Mouse (Mus musculus): ENCODE measurements at regions not wholly inside any gene's neighbourhood (a gene's known extent, or its start where the extent isn't known, plus 50 kb on each side); places are given as distances from the start of the nearest gene placed in this dataset.
A peak's percentile ranks its signal among the peaks of the same experiment; 100 is the strongest.

- H3K36me3 ChIP-seq = no peaks in the 10 kb centered on the region
These were observed 112.5 kb upstream of the Irf2bp2 start for GRCm38 (mm10) chr8:126706247-126706646.

GRCm38 (mm10) chr8:126705391-126705790 is 111.6 kb upstream of the Irf2bp2 start:
- ATAC-seq (ENCODE audit: insufficient number of reproducible peaks, low FRiP score, low TSS enrichment, low read depth) = no peak
- no peak overlapping the region for H3K4me3 ChIP-seq
- no peaks in the 10 kb centered on the region for H3K9me3 ChIP-seq
- H3K27me3 ChIP-seq = no peaks in the 10 kb centered on the region
- H3K36me3 ChIP-seq = no peaks in the 10 kb centered on the region
- no peak overlapping the region for H3K9ac ChIP-seq
- H3K4me2 ChIP-seq = no peak overlapping the region
- 78% methylated on average over 2 of the region's 2 CpGs for WGBS
- H3K27ac ChIP-seq = no peak overlapping the region
- H3K4me1 ChIP-seq = peaks cover 8% of the 10 kb centered on the region; the same call in 1 of the 2 replicates

More at GRCm38 (mm10) chr8:126706247-126706646, 112.5 kb upstream of the Irf2bp2 start:
- 89% methylated on average over 8 of the region's 8 CpGs for WGBS
- Histone ChIP-seq H3K4me3 (no peak overlapping the region), H3K9me3 (no peaks in the 10 kb centered on the region), H3K27me3 (no peaks in the 10 kb centered on the region), H3K4me1 (peaks cover 8% of the 10 kb centered on the region; the same call in 1 of the 2 replicates), H3K9ac (no peak overlapping the region), H3K4me2 (no peak overlapping the region), H3K27ac (no peak overlapping the region)
- no peak for ATAC-seq (ENCODE audit: insufficient number of reproducible peaks, low FRiP score, low TSS enrichment, low read depth)

GRCm38 (mm10) chr8:126704706-126705105 is 110.9 kb upstream of the Irf2bp2 start:
- ATAC-seq (ENCODE audit: insufficient number of reproducible peaks, low FRiP score, low TSS enrichment, low read depth) = no peak
- Histone ChIP-seq H3K27ac (no peak overlapping the region), H3K4me3 (no peak overlapping the region), H3K9me3 (no peaks in the 10 kb centered on the region), H3K4me2 (no peak overlapping the region), H3K27me3 (no peaks in the 10 kb centered on the region), H3K9ac (no peak overlapping the region), H3K36me3 (no peaks in the 10 kb centered on the region), H3K4me1 (peaks cover 13% of the 10 kb centered on the region)
- WGBS = 86% methylated on average over 8 of the region's 8 CpGs

GRCm38 (mm10) chr8:126703546-126703945 is 109.8 kb upstream of the Irf2bp2 start:
- Histone ChIP-seq H3K27ac (no peak overlapping the region), H3K27me3 (no peaks in the 10 kb centered on the region), H3K9me3 (no peaks in the 10 kb centered on the region), H3K4me2 (no peak overlapping the region), H3K36me3 (no peaks in the 10 kb centered on the region), H3K4me1 (peaks cover 19% of the 10 kb centered on the region), H3K4me3 (no peak overlapping the region), H3K9ac (no peak overlapping the region)
- WGBS = 89% methylated on average over 5 of the region's 5 CpGs
- no peak for ATAC-seq (ENCODE audit: insufficient number of reproducible peaks, low FRiP score, low TSS enrichment, low read depth)

- H3K36me3 ChIP-seq = no peaks in the 10 kb centered on the region
- no peaks in the 10 kb centered on the region for H3K9me3 ChIP-seq
- H3K4me3 ChIP-seq = no peak overlapping the region
- H3K9ac ChIP-seq = no peak overlapping the region
- peaks cover 21% of the 10 kb centered on the region for H3K4me1 ChIP-seq
- no peaks in the 10 kb centered on the region for H3K27me3 ChIP-seq
- WGBS = 86% methylated on average over 6 of the region's 6 CpGs
- no peak overlapping the region for H3K4me2 ChIP-seq
- ATAC-seq (ENCODE audit: insufficient number of reproducible peaks, low FRiP score, low TSS enrichment, low read depth) = no peak
- H3K27ac ChIP-seq = no peak overlapping the region
These were observed 108.5 kb upstream of the Irf2bp2 start for GRCm38 (mm10) chr8:126702294-126702693.

- no peaks in the 10 kb centered on the region for H3K9me3 ChIP-seq
- no peak for ATAC-seq (ENCODE audit: insufficient number of reproducible peaks, low FRiP score, low TSS enrichment, low read depth)
- H3K36me3 ChIP-seq = no peaks in the 10 kb centered on the region
- no peak overlapping the region for H3K4me2 ChIP-seq
- H3K9ac ChIP-seq = no peak overlapping the region
- WGBS = 8% methylated on average over 6 of the region's 6 CpGs
- no peaks in the 10 kb centered on the region for H3K27me3 ChIP-seq
- peak overlapping the region; percentile 83 for H3K27ac ChIP-seq
- H3K4me1 ChIP-seq = peaks cover 31% of the 10 kb centered on the region
- no peak overlapping the region for H3K4me3 ChIP-seq
These were observed 105.6 kb upstream of the Irf2bp2 start for GRCm38 (mm10) chr8:126699389-126699775.

GRCm38 (mm10) chr8:126698601-126699388 is 105.0 kb upstream of the Irf2bp2 start:
- 24% methylated on average over 7 of the region's 7 CpGs for WGBS
- H3K4me1 ChIP-seq = peaks cover 32% of the 10 kb centered on the region
- peak overlapping the region; percentile 83 for H3K27ac ChIP-seq
- no peak overlapping the region for H3K9ac ChIP-seq
- no peak overlapping the region for H3K4me3 ChIP-seq
- H3K4me2 ChIP-seq = no peak overlapping the region
- ATAC-seq (ENCODE audit: insufficient number of reproducible peaks, low FRiP score, low TSS enrichment, low read depth) = no peak; the same call in 1 of the 2 replicates
- no peaks in the 10 kb centered on the region for H3K9me3 ChIP-seq
- no peaks in the 10 kb centered on the region for H3K36me3 ChIP-seq
- no peaks in the 10 kb centered on the region for H3K27me3 ChIP-seq

- ATAC-seq (ENCODE audit: insufficient number of reproducible peaks, low FRiP score, low TSS enrichment, low read depth) = no peak
- peaks cover 44% of the 10 kb centered on the region for H3K4me1 ChIP-seq
- no peaks in the 10 kb centered on the region for H3K27me3 ChIP-seq
- no peak overlapping the region for H3K4me2 ChIP-seq
- H3K4me3 ChIP-seq = no peak overlapping the region
- H3K27ac ChIP-seq = no peak overlapping the region
- no peaks in the 10 kb centered on the region for H3K36me3 ChIP-seq
- H3K9me3 ChIP-seq = no peaks in the 10 kb centered on the region
- 68% methylated on average over 7 of the region's 7 CpGs for WGBS
- no peak overlapping the region for H3K9ac ChIP-seq
These were observed 102.7 kb upstream of the Irf2bp2 start for GRCm38 (mm10) chr8:126696346-126697010.

- Histone ChIP-seq H3K4me2 (no peak overlapping the region), H3K9me3 (no peaks in the 10 kb centered on the region), H3K9ac (no peak overlapping the region), H3K27ac (peak overlapping the region; percentile 47), H3K4me3 (no peak overlapping the region), H3K27me3 (no peaks in the 10 kb centered on the region), H3K4me1 (peaks cover 36% of the 10 kb centered on the region), H3K36me3 (no peaks in the 10 kb centered on the region)
- 50% methylated on average over 7 of the region's 7 CpGs for WGBS
- ATAC-seq (ENCODE audit: insufficient number of reproducible peaks, low FRiP score, low TSS enrichment, low read depth) = no peak
These were observed 100.6 kb upstream of the Irf2bp2 start for GRCm38 (mm10) chr8:126694370-126694769.

GRCm38 (mm10) chr8:126693642-126694041 is 99.9 kb upstream of the Irf2bp2 start:
- Histone ChIP-seq H3K4me1 (peaks cover 29% of the 10 kb centered on the region), H3K4me3 (no peak overlapping the region), H3K4me2 (no peak overlapping the region), H3K36me3 (no peaks in the 10 kb centered on the region), H3K9ac (no peak overlapping the region), H3K27ac (no peak overlapping the region), H3K9me3 (no peaks in the 10 kb centered on the region), H3K27me3 (no peaks in the 10 kb centered on the region)
- 58% methylated on average over 1 of the region's 1 CpGs for WGBS
- no peak for ATAC-seq (ENCODE audit: insufficient number of reproducible peaks, low FRiP score, low TSS enrichment, low read depth)

GRCm38 (mm10) chr8:126692711-126693110 is 98.9 kb upstream of the Irf2bp2 start:
- H3K36me3 ChIP-seq = no peaks in the 10 kb centered on the region
- H3K4me1 ChIP-seq = peaks cover 23% of the 10 kb centered on the region
- H3K9me3 ChIP-seq = no peaks in the 10 kb centered on the region
- H3K27me3 ChIP-seq = no peaks in the 10 kb centered on the region
- H3K9ac ChIP-seq = no peak overlapping the region
- no peak overlapping the region for H3K4me2 ChIP-seq
- 72% methylated on average over 3 of the region's 3 CpGs for WGBS
- peak overlapping the region; percentile 39; the same call in 1 of the 2 replicates for H3K27ac ChIP-seq
- no peak for ATAC-seq (ENCODE audit: insufficient number of reproducible peaks, low FRiP score, low TSS enrichment, low read depth)
- no peak overlapping the region for H3K4me3 ChIP-seq

GRCm38 (mm10) chr8:126692263-126692662 is 98.5 kb upstream of the Irf2bp2 start:
- ATAC-seq (ENCODE audit: insufficient number of reproducible peaks, low FRiP score, low TSS enrichment, low read depth) = no peak
- WGBS = 28% methylated on average over 3 of the region's 3 CpGs
- H3K9ac ChIP-seq = no peak overlapping the region
- H3K27me3 ChIP-seq = no peaks in the 10 kb centered on the region
- H3K9me3 ChIP-seq = no peaks in the 10 kb centered on the region
- H3K27ac ChIP-seq = peak overlapping the region; percentile 39
- H3K36me3 ChIP-seq = no peaks in the 10 kb centered on the region
- H3K4me2 ChIP-seq = no peak overlapping the region
- H3K4me3 ChIP-seq = no peak overlapping the region
- H3K4me1 ChIP-seq = peaks cover 23% of the 10 kb centered on the region
